Mouse (Mus musculus): ENCODE measurements at regions not wholly inside any gene's neighbourhood (a gene's known extent, or its start where the extent isn't known, plus 50 kb on each side); places are given as distances from the start of the nearest gene placed in this dataset.

GRCm38 (mm10) chr15:62121696-62122095 is 1198.9 kb upstream of the A1bg start:
- no peak for ATAC-seq (replicated peaks; ENCODE audit: poor library complexity)

GRCm38 (mm10) chr15:62120735-62121134 is 1197.9 kb upstream of the A1bg start:
- ATAC-seq (replicated peaks; ENCODE audit: poor library complexity) = no peak

GRCm38 (mm10) chr15:62118997-62119396 is 1196.2 kb upstream of the A1bg start:
- no peak for ATAC-seq (replicated peaks; ENCODE audit: poor library complexity)

GRCm38 (mm10) chr15:62116184-62116583 is 1193.4 kb upstream of the A1bg start:
- ATAC-seq (replicated peaks; ENCODE audit: poor library complexity) = peak; percentile 26

GRCm38 (mm10) chr15:62114815-62115214 is 1192.0 kb upstream of the A1bg start:
- ATAC-seq (replicated peaks; ENCODE audit: poor library complexity) = no peak

- no peak for ATAC-seq (replicated peaks; ENCODE audit: poor library complexity)
Observed at GRCm38 (mm10) chr15:62112151-62112550, 1189.3 kb upstream of the A1bg start.

GRCm38 (mm10) chr15:62107976-62108375 is 1185.2 kb upstream of the A1bg start:
- ATAC-seq (replicated peaks; ENCODE audit: poor library complexity) = no peak

GRCm38 (mm10) chr15:62106518-62106975 is 1183.7 kb upstream of the A1bg start:
- peak; percentile 61 for ATAC-seq (replicated peaks; ENCODE audit: poor library complexity)

- ATAC-seq (replicated peaks; ENCODE audit: poor library complexity) = peak; percentile 71
Observed at GRCm38 (mm10) chr15:62105483-62105882, 1182.7 kb upstream of the A1bg start.

GRCm38 (mm10) chr15:62104653-62105052 is 1181.8 kb upstream of the A1bg start:
- peak; percentile 27 for ATAC-seq (replicated peaks; ENCODE audit: poor library complexity)

GRCm38 (mm10) chr15:62099683-62100082 is 1176.9 kb upstream of the A1bg start:
- ATAC-seq (replicated peaks; ENCODE audit: poor library complexity) = no peak

- ATAC-seq (replicated peaks; ENCODE audit: poor library complexity) = peak; percentile 81
Observed at GRCm38 (mm10) chr15:62098791-62099660, 1176.2 kb upstream of the A1bg start.

- ATAC-seq (replicated peaks; ENCODE audit: poor library complexity) = no peak
Observed at GRCm38 (mm10) chr15:62096778-62097177, 1174.0 kb upstream of the A1bg start.

- no peak for ATAC-seq (replicated peaks; ENCODE audit: poor library complexity)
Observed at GRCm38 (mm10) chr15:62095198-62095597, 1172.4 kb upstream of the A1bg start.

- ATAC-seq (replicated peaks; ENCODE audit: poor library complexity) = no peak
Observed at GRCm38 (mm10) chr15:62093672-62094071, 1170.9 kb upstream of the A1bg start.

GRCm38 (mm10) chr15:62092671-62093185 is 1169.9 kb upstream of the A1bg start:
- ATAC-seq (replicated peaks; ENCODE audit: poor library complexity) = no peak

- ATAC-seq (replicated peaks; ENCODE audit: poor library complexity) = no peak
Observed at GRCm38 (mm10) chr15:62091746-62092659, 1169.2 kb upstream of the A1bg start.

GRCm38 (mm10) chr15:62091144-62091543 is 1168.3 kb upstream of the A1bg start:
- 0 out of 2 replicates have a peak, but pooled peaks have one; percentile 23 for ATAC-seq (replicated peaks; ENCODE audit: poor library complexity)

GRCm38 (mm10) chr15:62088341-62088740 is 1165.5 kb upstream of the A1bg start:
- no peak for ATAC-seq (replicated peaks; ENCODE audit: poor library complexity)

- no peak for ATAC-seq (replicated peaks; ENCODE audit: poor library complexity)
Observed at GRCm38 (mm10) chr15:62087755-62088154, 1164.9 kb upstream of the A1bg start.

GRCm38 (mm10) chr15:62086037-62086436 is 1163.2 kb upstream of the A1bg start:
- no peak for ATAC-seq (replicated peaks; ENCODE audit: poor library complexity)

All from megakaryocyte progenitor cell, adult 5-6 weeks (primary cell).